Mouse (Mus musculus): ENCODE measurements around the gene Mageh1. TPM values are rescaled to one million over a fixed set of nuclear protein-coding genes. Genes with fewer than 3 reads are reported as not detected.

Gene Mageh1
- 0.75 TPM for polyA plus RNA-seq (2017; shearing (Covaris generic))

DNA sequence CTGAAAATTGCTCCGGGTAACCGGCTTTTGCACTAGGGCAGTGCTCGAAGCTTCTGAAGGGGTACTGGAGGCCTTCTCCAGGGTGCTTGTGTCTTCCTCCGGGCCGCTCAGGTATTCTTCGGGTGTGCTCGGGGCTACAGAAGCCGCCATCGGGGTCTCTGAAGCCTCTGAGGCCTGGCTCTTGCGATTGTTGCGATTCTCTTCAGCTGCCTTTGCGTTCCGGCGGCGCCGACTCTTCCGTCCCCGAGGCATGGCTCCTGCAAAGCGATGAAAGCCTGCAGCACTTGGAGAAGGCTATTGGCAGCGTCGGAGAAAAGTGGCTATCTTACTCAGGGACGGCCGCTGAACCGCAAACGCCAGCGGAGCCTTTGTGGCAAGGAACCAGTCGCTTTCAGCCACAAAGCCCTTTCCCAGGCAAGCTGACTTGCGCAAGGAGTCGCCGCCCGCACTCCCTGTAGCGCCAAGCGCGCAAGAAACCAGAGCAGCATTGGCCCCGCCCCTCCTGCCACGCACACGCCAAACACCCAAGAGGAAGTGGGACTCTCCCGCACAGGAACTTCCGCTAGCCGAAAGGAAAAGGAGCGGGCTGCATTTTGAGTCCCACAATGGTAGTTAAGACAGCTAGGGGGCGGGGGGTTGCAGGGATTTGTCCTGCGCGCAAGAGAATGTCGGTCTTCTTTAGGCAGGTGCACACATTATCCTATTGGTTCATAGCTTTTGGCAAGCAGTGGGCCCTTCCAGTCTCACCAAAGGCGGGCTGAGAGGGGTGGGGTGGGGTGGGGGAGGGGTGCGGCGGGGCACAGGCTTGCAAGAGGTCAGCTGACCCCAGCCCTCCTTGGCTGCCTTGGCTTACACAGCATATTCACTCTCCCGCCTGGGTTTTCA lies at the start of gene Mageh1:
TSS of gene Mageh1 (minus strand) at position 489 of the 885 bp plus-strand sequence.

DNA sequence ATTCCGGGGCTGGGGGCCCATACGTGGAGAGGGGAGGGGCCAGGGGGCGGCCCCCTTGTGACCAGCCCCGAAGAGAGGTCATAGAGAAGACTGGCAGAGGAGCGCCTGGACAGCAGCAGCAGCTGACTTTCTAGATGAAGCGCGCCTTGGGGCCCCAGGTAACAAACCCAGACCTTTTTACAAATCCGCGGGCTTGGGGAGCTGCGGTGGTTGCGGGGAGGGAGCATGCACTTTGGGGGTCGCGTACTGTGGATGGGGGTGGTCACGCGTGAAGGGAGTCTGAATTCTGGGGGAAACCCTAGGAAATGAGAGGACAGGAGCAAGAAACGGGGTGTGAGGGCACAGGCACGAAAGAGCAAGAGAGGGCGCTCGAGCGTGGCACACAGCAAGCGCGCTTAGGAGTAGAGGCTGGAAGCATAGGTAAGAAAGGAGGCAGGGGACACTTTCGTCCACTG lies 31.0 kb downstream of the Mageh1 start, which contains the start of gene Usp51:
TSS of gene Usp51 (plus strand) at position 83 of the 455 bp plus-strand sequence.

Other genes with a start within 250 kb of the Mageh1 start
- not detected for gene Usp51, start 31.1 kb downstream of the Mageh1 start, polyA plus RNA-seq (2017; shearing (Covaris generic))
- gene Foxr2, start 81.2 kb upstream of the Mageh1 start, polyA plus RNA-seq (2017; shearing (Covaris generic)) = not detected
- 7.4 TPM for gene Rragb, start 102.4 kb upstream of the Mageh1 start, polyA plus RNA-seq (2017; shearing (Covaris generic))
- gene Klf8, start 199.9 kb upstream of the Mageh1 start, polyA plus RNA-seq (2017; shearing (Covaris generic)) = 1.5 TPM

Measured in CD4-positive, CD25-positive, alpha-beta regulatory T cell (primary cell).